Mouse (Mus musculus) lung, embryonic 14.5 days (tissue): ENCODE measurements around the gene 1700042G07Rik. TPM values are rescaled to one million over a fixed set of nuclear protein-coding genes. Genes with fewer than 3 reads are reported as not detected.
A peak's percentile ranks its signal among the peaks of the same experiment; 100 is the strongest.

ENCODE experiments used
- ATAC-seq: fragments of 200-750 bp; cut with Nextera tagmentation; 2 replicates; pipeline ENCODE4 v1.8.0; 2017; ENCODE audit warnings: mild to moderate bottlenecking, moderate TSS enrichment, moderate library complexity; ENCODE audit not compliant: insufficient read depth
- DNase-seq: peaks from one replicate; pipeline ENCODE4 v3.0.0-alpha.2; 2015
- H3K27ac ChIP-seq: fragments of 300-500 bp; sonication (generic); 2 replicates; pipeline ENCODE4 v1.5.1; 2014; ENCODE audit warnings: low read depth, mild to moderate bottlenecking, moderate library complexity
- H3K27me3 ChIP-seq: fragments of 300-500 bp; sonication (generic); 2 replicates; pipeline ENCODE4 v1.6.1; 2014; ENCODE audit warnings: low read length, control low read depth; ENCODE audit not compliant: insufficient read depth
- H3K36me3 ChIP-seq: fragments of 300-500 bp; sonication (generic); 2 replicates; pipeline ENCODE4 v1.6.1; 2014; ENCODE audit warnings: control low read depth; ENCODE audit not compliant: insufficient read depth
- H3K4me1 ChIP-seq: fragments of 300-500 bp; sonication (generic); 2 replicates; pipeline ENCODE4 v1.6.1; 2014; ENCODE audit warnings: antibody characterized with exemption, control low read depth; ENCODE audit not compliant: insufficient read depth
- H3K4me2 ChIP-seq: fragments of 300-500 bp; sonication (generic); 2 replicates; pipeline ENCODE4 v1.6.1; 2014; ENCODE audit warnings: mild to moderate bottlenecking
- H3K4me3 ChIP-seq: fragments of 300-500 bp; sonication (generic); 2 replicates; pipeline ENCODE4 v1.5.1; 2014; ENCODE audit warnings: low read depth, low read length
- H3K9ac ChIP-seq: fragments of 300-500 bp; sonication (generic); 2 replicates; pipeline ENCODE4 v1.6.1; 2014
- H3K9me3 ChIP-seq: fragments of 300-500 bp; sonication (generic); 2 replicates; pipeline ENCODE4 v1.6.1; 2016; ENCODE audit warnings: low read depth, low read length, control low read depth
- CTCF ChIP-seq: IDR thresholded peaks from 2 replicates; pipeline ENCODE4 v1.5.1; 2016; ENCODE audit warnings: antibody characterized with exemption, low read depth
- WGBS: fragments of 180-500 bp; shearing (Covaris S2); extraction: QIAGEN DNeasy Blood & Tissue Kit; methylation state at CpG from one replicate; pipeline ENCODE4 v1.1.7; 2014; 5-methylcytosine and 5-hydroxymethylcytosine counted together
- polyA plus RNA-seq: library from polyadenylated mRNA; unstranded; fragments of >200 nt; fragmentation: Nextera tagmentation; extraction: Ambion mirVana; gene quantifications from 2 replicates; pipeline ENCODE4 v1.2.1, GENCODE M21; 2014

Gene 1700042G07Rik
- polyA plus RNA-seq, 1 experiment from 2014 or later, result not detected

DNA sequence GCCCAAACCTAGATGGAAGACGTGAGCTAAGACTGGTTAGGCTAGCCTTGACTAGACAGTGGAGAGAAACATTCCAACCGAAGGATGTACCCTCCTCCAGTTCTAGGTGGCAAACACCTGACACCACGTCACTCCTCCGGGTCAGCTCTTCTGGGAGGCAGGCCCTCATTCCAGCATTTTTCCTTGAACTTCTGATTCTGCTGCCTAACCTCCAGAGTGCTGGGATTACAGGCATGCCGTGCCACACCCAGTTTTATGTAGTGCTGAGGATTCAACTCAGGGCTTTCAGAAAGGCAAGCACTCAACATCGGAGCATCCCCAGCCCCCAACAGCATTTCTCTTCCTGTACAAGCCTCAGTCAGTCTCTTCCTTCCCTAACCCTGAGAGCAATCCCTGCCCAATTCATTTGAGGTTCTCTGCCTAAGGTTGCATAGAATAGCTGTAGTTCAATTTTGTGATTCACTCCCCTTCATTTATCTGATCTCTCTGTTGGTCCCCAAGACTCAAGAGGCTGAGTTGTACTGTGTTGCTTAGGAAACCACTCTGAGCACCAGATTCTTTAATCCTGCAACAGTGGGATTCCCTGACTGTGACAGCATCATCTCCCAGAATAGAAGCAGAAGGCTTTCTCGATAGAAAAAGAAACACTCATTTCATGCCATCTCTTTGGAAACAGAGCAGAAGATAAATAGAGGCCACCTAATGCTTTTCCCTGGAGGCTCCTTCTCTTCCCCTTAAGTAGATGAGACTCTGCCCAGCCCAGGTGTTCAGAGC is 32.2 kb upstream of the 1700042G07Rik start:
- Histone ChIP-seq H3K4me2 (no peak overlapping the region), H3K9me3 (no peaks in the 10 kb centered on the region), H3K9ac (no peak overlapping the region), H3K27ac (no peak overlapping the region), H3K4me1 (peaks cover 5% of the 10 kb centered on the region; the same call in 1 of the 2 replicates), H3K27me3 (peaks cover 7% of the 10 kb centered on the region; the same call in 1 of the 2 replicates), H3K4me3 (no peak overlapping the region), H3K36me3 (no peaks in the 10 kb centered on the region)
- 74% methylated on average over 7 of the region's 7 CpGs for WGBS
- TF ChIP-seq CTCF, result no peak
- no peak for ATAC-seq
- no peak for DNase-seq

DNA sequence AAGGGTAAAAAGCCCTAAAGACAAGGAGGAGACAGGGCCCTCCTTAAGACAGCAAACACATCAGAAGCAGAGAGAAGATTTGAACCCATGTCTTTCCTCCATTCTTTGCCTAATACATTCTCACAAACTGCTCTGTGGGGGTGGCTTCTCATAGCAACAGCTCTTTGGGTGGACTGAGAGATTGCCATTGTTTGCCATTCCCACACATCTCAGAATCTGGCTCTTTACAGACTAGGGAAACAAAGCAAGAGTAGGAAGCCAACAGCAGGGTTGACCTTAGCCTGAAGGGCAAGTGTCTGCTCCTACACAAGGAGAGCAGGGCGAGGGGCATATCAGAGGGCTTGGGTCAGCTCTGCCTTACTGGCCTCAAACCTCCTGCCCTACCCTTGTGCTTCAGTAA is 31.4 kb upstream of the 1700042G07Rik start:
- WGBS, result 68% methylated on average over 1 of the region's 1 CpGs
- ATAC-seq, result no peak
- Histone ChIP-seq H3K36me3 (no peaks in the 10 kb centered on the region), H3K27me3 (peaks cover 7% of the 10 kb centered on the region; the same call in 1 of the 2 replicates), H3K9ac (no peak overlapping the region), H3K9me3 (no peaks in the 10 kb centered on the region), H3K4me1 (peaks cover 5% of the 10 kb centered on the region; the same call in 1 of the 2 replicates), H3K4me2 (no peak overlapping the region), H3K27ac (no peak overlapping the region), H3K4me3 (no peak overlapping the region)
- no peak for DNase-seq
- no peak for TF ChIP-seq CTCF

DNA sequence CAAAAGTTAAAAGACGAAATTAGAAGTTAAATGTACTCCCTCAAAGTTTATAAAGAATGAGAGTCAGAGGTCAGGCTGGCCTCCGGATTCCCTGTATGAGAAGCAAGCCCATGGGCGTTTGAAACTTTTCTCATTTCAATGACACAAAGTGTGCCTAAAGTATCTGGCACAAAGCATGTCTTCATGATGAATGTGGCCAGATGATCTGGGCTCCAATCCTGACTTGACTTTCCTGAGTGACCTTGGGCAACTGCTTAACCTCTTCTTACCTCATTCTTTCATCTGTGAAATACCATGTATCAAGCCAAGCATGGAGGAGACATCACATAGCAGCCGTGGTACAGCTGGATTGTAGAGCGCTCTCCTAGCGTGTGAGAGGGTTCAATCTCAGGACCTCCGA is 30.9 kb upstream of the 1700042G07Rik start:
- peaks cover 5% of the 10 kb centered on the region; the same call in 1 of the 2 replicates for H3K4me1 ChIP-seq
- DNase-seq (no peak), ATAC-seq (no peak)
- H3K27ac ChIP-seq, result no peak overlapping the region
- WGBS, result 77% methylated on average over 7 of the region's 7 CpGs
- H3K9ac ChIP-seq, result no peak overlapping the region
- no peak overlapping the region for H3K4me3 ChIP-seq
- H3K4me2 ChIP-seq, result no peak overlapping the region
- TF ChIP-seq CTCF, result no peak
- H3K27me3 ChIP-seq, result peaks cover 7% of the 10 kb centered on the region; the same call in 1 of the 2 replicates
- H3K9me3 ChIP-seq, result no peaks in the 10 kb centered on the region
- no peaks in the 10 kb centered on the region for H3K36me3 ChIP-seq

DNA sequence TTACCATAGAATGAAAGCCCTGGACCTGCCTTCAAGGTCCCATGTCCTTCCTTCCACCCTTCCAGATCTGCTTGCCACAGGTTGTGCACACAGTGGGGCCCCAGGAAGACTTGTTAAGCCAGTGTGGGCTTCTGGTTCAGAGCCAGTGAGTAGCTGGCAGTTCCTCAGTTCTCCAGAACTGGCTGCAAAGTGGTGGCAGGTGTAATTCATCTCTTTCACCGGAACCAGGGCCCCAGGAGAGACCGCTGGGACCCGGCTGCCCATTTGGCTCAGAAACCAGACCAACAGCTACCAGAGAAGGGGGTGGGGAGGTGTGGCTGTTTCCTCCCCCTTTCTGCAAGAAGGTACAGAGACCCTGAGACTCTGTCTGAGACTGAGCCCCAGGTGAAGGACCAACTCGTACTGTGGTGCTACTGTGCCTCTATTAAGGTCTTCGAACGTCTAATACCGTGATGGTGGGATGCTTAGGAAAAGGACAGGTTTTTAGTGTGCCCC is 29.8 kb upstream of the 1700042G07Rik start:
- H3K9ac ChIP-seq, result peak overlapping the region; percentile 16; the same call in 1 of the 2 replicates
- DNase-seq (no peak), ATAC-seq (peak; percentile 25; the same call in 1 of the 2 replicates)
- H3K4me2 ChIP-seq, result peak overlapping the region; percentile 95
- no peak overlapping the region for H3K27ac ChIP-seq
- H3K9me3 ChIP-seq, result no peaks in the 10 kb centered on the region
- H3K36me3 ChIP-seq, result no peaks in the 10 kb centered on the region
- H3K4me1 ChIP-seq, result peaks cover 5% of the 10 kb centered on the region; the same call in 1 of the 2 replicates
- peaks cover 7% of the 10 kb centered on the region; the same call in 1 of the 2 replicates for H3K27me3 ChIP-seq
- peak overlapping the region; percentile 54 for H3K4me3 ChIP-seq
- WGBS, result 4% methylated on average over 7 of the region's 7 CpGs
- no peak for TF ChIP-seq CTCF

DNA sequence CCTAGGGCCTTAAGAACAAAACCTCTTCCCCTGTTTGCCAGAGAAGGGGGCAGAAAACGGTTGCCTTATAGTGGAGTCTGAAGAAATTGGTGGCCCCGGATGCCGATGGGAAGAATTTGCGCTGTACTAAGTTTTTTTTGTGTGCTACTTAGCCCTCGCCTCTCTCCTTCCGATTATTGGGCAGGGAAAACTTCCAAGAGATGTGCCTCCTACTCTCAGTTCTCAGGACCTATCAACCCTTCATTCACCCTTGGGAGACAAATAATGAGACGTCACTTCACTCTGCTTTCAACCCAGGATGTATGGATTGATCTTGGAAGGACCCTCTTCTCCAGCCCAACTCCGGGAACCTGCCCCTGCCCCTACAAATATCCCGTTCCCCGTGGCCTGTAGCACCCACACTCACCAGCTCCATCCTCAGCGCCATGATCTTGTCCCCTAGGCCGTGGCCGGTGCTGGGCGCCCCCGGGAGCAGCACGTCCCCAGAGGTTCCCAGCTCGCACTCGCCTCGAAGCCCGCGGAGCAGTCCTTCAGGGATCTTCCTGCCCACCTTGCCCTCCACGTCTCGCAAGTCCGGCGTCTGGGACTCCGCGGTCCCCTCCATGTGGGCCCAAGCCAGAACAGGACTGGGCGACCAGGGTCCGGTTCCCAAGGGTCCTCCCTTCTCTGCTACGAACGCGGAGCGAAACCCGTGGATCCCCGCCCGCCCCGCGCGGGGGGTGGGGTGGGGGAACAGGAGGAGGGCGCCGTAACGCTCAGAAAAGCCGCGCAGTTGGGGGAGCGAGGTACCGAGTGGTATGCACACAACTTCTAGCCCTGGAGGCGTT is 29.1 kb upstream of the 1700042G07Rik start:
- H3K36me3 ChIP-seq, result no peaks in the 10 kb centered on the region
- under 1% methylated on average over 47 of the region's 47 CpGs for WGBS
- H3K4me2 ChIP-seq, result peak overlapping the region; percentile 95
- TF ChIP-seq CTCF, result no peak
- ATAC-seq, result peak; percentile 83
- peak; percentile 78 for DNase-seq
- H3K9me3 ChIP-seq, result no peaks in the 10 kb centered on the region
- H3K4me3 ChIP-seq, result peak overlapping the region; percentile 54
- peaks cover 5% of the 10 kb centered on the region; the same call in 1 of the 2 replicates for H3K4me1 ChIP-seq
- no peak overlapping the region for H3K27ac ChIP-seq
- peak overlapping the region; percentile 57 for H3K9ac ChIP-seq
- peaks cover 7% of the 10 kb centered on the region; the same call in 1 of the 2 replicates for H3K27me3 ChIP-seq

DNA sequence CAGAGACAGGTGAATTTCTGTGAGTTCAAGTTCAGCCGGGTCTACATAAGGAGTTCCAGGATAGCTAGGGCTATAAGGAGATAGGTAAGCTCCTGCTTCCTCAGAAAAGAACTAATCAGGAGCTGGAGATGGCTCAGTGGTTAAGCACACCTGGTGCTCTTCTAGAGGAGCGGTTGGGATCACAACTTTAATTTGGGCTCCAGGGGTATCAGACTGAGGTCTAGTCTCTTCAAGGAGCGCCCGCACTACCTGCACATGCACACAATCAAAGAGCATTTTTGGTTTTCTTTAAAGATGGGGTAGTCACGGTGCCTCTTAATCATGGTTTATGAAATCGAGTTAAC is 23.4 kb upstream of the 1700042G07Rik start:
- Histone ChIP-seq H3K9ac (peak overlapping the region; percentile 95), H3K27me3 (no peaks in the 10 kb centered on the region), H3K4me2 (peak overlapping the region; percentile 88), H3K4me3 (peak overlapping the region; percentile 80), H3K9me3 (no peaks in the 10 kb centered on the region), H3K36me3 (peaks cover 30% of the 10 kb centered on the region), H3K4me1 (no peaks in the 10 kb centered on the region), H3K27ac (peak overlapping the region; percentile 88)
- ATAC-seq (peak; percentile 7), DNase-seq (no peak)
- TF ChIP-seq CTCF, result no peak
- 26% methylated on average over 6 of the region's 6 CpGs for WGBS
